Mouse (Mus musculus) megakaryocyte, embryonic 14.5 days (primary cell): ENCODE measurements around the gene Rgs14.

Source experiments
- FLI1 ChIP-seq: IDR thresholded peaks from 2 replicates; pipeline ENCODE4 v1.6.1; 2012; ENCODE audit warnings: low read length, inconsistent platforms, mixed read lengths
- GATA1 ChIP-seq: IDR thresholded peaks from 3 replicates; pipeline ENCODE4 v1.6.1; 2012; ENCODE audit warnings: mixed read lengths, low read length, inconsistent platforms, borderline replicate concordance

- TF ChIP-seq GATA1 (no peak), FLI1 (no peak)
Measured at GRCm38 (mm10) chr13:55413333-55413732, 43.8 kb downstream of the Rgs14 start.
